Mouse (Mus musculus): ENCODE results near the gene Ccdc82.

The Ccdc82 gene

DNA sequence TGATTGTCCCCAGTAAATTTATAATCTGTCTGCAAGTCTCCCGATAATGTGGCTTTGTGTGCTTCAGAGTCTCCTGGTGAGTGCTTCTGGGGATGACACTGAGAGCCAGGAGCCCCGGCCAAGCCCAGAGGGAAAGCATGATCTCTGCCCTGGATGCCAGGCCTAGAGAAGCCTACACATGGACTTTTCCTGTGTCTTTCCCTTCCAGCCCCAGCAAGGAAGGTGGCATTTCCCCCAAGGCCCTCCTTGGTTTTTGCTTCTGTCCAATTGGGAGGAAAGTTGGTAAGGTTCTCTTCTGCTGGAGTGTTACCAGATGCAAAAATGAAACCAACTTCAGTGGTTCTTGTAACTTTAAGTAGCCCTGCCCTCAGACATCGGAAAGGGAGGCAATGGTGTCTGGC lies 53.3 kb downstream of the Ccdc82 start:
- no peak for DNase-seq

DNA sequence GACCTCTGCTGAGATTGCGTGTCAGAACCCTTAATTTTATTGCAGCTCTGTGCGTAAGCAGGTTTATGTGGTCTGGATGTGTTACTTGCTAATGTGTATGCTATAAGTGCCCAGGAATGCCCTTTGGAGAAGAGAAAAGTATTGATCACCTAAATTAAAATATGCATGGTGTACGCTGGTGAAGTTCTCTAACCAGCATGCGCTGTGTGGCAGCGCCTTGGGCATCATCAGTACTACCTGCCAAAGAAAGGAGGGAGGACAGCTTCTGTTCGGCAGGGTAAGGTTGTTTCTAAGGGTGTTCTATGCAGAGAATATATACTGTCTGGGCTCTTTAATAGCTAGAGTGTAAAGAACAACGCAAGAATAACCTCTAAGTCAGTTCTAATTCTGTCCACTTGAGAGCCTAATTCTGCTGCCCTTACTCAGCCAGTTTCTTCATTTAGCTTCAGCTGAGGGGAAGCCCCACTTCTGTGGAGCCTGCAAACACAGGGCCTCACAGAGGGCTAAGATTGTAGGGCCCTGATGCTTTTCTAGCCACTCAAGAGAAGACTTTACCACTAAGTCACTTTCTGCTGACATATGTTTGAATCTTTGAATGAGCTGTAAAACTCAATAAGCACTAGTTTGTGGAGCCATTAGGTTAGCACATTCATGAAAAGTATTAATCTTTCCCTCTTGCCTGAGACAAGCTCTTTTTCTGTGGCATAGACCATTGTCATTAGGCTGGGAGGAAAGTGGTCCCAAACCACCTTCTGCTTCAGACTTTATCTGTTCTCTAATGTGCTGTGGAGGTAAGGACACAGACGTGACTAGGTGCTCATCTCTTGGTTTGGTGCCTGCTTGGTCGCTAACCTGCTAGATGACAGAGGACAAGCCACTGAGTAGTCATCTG lies 54.4 kb downstream of the Ccdc82 start:
- no peak for DNase-seq

DNA sequence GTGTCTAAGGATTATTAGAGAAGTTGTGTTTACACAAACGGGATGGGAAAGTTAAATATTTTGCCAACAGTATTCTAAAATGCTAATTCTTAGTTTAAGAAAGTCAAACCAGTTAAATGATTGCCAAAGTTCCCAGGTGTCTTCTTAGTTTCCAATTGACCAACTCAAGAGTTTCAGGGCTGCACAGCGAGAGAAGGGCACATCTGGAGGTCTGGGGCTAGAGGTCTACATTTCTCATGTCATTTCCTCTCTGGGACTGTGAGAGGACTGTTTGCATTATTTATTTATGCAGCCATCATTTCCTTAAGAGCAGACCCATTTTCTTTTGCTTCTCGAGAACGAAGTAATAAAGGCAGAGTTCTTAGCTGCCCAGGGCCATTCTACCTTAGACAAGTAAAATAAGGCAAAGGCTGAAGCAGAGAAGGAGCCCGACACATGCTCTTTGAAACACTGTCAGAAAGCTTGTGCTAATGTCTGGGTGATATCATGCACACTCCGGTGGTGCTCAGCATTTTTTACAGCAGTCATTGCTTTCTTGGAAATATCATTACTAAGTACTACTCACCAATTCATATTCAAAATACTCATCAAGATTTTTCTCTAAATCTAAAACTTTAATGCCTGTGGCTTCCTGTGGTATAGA lies 55.5 kb downstream of the Ccdc82 start:
- no peak for DNase-seq

DNA sequence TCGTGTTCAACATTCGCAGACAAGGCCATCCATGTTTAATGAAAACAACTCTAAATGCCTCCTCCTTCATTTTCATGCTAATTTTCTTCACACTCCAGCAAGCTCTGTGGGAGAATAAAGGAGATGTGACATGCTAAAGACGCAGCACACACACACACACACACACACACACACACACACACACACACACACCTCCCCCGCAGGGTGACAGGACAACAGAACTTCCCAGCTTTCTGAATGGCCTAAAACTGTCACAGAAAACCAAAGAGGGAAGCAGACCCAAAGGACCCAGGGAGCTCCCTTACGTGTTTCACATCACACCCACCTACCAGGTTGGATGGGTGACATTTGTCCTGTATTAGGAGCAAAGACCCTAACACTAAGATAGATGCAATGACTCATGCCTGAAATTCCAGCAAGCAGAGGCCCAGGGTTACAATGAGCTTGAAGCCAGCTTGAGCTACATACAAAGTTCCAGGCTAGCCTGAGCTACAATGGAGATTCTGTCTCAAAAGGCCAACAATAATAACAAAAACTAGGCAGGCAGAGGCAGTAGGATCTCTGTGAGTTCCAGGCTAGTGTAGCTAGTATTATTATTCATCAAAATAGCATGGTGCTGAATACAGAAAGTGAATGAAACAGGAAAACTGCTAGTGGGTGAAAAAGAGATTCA lies 56.5 kb downstream of the Ccdc82 start:
- no peak for DNase-seq

DNA sequence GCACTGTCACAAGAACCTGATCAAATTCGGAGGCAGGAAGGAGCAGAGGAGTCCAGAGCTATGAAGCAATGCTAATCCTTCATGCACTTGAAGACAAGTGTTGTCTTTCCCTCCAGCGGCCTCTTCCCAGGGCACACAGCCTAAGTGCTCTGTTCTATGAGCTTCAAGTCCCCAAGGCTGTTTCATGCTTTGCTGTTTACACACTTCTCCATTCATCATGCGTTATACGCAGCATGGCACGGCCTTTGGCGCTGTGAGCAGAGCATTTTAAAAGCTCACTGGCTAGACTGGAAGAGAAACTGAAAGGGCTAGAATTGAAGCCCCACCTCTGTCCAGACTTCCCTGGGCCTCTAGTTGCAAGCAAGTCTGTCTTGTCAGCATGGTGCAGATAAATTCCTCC lies 57.2 kb downstream of the Ccdc82 start:
- peak; percentile 51 for DNase-seq

DNA sequence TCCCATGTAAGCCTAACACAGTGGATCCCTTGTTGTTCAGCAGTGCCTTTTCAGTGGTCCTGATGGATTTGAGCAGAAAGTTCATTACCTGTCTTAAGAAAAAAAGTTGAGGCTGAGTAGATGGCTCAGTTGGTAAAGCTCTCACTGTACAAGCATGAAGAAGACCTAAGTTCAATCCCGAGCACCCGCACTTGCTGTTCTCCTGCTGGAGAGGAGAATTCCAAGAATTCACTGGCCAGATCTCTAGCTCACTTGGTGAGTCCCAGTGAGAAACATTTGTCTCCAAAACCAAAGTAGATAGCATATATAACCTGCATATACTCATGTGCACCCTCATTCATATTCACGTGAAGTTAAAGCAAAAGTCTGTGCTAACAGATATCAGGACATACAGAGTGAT lies 59.7 kb downstream of the Ccdc82 start:
- no peak for DNase-seq

DNA sequence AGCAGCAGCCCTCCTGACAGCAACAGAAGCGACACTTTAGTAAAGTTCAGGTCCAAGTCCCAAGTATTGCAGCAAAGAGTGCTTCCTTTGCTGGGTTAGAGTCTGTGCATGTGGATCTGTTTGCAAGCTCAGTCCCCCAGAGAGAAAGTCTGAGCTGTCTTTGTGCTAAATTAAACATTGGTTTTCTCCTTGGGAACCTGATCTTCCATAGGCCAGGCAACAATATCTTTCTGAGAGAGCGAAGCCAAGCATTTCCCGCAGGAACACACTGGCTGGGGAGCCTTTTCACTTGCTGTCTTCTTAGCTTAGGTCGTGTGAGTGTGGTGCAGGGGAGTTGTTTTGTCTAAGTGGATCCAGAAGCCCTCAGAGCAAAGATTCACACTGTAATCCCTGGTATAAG lies 60.5 kb downstream of the Ccdc82 start:
- no peak for DNase-seq

DNA sequence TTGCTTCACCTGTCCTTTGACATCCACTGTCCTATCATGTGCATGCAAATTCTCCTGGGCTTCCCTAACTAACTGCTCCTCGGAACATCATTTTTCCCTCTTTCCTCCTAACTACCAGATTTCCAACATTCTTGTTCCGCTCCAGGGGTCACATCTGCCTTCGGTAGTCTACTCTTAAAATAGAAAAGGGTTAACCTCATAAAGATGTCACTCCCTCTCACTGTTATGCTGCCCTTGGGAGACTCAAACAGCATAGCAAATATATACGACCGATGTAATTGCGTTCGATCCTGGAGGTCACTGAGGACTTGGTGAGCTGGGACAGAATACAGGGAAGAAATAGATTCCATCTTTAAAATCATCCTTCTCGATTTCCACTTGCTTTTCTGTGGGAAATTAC lies 62.0 kb downstream of the Ccdc82 start:
- DNase-seq = no peak

DNA sequence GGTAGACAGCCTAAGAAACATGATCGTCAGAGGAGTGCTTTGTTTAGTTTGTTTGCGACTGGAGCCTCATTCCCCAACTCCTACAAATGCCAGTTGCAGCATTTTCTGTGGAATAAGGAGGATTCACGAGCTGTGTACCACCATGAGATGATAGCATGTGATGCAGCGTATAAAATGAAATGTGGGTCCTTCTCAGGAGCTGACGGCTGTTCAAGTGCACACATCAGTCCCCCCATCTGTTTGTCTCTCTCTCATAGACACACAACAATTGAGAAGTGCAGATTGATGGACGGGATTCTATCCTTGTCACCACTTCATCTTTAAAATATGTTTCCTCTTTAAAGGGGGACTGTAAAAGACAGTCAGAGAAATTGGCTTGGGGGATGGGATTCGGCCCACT lies 63.1 kb downstream of the Ccdc82 start:
- no peak for DNase-seq

DNA sequence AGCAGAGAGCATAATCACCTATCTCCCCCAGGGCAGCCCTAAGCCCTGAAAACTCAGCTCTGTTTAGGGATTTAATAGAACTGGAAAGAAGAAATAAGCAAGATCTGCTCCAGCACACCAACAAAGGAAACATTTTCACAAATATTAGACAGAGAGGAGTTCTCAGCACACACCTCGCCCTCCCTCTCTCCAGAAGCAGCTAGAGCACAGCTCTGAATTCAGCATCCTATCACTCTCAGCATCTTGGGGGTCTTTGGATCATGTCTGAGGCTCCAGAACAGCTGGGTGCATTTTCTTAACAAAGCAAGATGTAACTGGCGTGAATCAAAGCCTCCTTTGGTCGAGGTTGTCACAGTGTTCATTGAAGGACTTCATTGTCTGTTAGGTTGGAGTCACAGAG lies 63.5 kb downstream of the Ccdc82 start:
- DNase-seq = no peak

DNA sequence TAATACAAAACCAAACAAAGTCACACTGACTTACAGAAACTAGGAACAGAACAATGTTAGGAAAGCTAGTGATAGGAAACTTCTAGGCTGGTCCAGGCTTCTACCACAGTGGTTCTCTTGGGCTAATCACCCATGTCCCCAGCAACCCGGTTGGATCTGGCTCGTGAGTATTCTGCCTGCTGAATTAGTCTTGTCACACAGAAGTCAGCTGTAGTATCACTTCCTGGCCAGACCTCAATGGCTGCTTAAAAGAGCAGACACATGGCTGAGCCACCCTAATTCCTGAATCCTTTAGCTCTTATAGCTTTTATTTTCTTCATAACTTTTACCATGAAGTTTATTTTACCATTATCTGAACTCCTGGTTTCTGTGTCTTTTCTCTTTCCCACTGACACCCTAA lies 64.3 kb downstream of the Ccdc82 start:
- no peak for DNase-seq

DNA sequence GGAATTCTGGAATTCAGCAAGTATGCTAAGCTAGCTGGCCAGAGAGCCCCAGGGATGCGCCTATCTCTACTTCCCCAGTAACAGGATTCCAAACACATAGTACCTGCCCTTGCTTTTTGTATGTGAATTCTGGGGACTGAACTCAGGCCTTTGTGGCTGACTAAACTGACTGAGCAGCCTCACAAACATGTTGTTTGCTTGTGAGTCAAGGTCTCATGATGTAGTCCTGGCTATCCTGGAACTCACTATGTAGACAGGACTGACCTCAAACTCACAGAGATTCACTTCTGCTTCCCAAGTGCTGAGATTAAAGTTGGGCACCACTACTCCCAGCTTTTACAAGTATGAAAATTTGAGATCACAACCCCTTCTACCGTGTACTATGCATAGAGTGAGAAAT lies 67.2 kb downstream of the Ccdc82 start:
- no peak for DNase-seq

DNA sequence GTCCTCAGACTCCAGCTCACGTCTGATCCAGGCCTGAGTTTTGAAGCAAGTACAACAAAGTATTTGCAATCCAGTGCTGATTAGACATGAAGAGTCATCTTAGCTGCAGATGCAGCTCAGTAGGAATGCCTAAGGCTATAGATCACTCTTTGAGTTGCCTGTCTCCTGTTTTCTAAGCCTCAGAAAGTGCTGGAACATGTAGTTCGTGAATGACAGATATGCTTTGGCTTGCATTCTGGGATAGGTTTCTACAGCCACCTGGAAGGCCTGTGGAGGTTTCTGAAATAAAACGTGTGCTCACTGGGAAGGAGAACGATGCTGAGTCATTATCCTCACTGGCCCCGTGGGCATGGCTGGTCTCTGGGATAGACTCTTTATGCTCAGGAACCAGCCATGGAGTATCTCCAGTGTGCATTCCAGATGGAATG lies 67.8 kb downstream of the Ccdc82 start:
- no peak for DNase-seq

DNA sequence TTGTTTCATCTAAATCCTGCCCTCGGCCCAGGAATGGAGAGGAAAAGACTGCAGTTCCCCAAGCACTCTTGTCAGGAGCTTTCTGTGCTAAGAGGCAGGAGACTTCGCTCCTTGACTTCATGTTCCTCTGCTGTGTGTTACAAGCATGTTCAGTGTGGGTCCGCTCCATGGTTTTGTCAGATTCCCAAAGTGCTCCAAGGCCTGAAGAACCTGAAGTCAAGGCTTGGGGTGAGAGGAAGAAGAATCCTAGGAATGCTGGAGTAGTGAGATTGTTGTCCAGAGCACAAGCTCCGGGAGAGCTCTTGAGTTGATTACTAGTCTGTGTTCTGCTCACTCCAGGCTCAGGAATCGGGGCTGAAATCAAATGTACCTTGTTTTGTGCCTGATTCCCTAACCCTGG lies 68.6 kb downstream of the Ccdc82 start:
- no peak for DNase-seq

DNA sequence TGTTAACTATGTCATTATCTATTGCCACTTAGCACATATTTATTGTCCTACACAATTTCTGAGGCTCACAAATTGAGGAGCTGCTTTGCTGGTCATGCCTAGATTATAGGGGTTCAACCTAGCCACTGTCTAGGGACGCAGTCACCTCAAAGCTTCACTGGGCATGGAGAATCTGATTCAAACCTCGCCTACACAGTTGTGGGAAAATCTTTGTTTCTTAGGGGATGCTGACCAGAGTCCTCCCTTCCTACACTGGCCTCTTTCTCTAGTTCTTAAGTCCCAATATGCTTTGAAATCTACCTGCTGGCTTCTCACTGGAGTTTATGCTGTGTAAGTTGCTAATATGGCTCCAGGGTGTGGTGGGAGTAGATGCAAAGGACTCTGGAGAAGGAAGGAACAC lies 72.8 kb downstream of the Ccdc82 start:
- no peak for DNase-seq

DNA sequence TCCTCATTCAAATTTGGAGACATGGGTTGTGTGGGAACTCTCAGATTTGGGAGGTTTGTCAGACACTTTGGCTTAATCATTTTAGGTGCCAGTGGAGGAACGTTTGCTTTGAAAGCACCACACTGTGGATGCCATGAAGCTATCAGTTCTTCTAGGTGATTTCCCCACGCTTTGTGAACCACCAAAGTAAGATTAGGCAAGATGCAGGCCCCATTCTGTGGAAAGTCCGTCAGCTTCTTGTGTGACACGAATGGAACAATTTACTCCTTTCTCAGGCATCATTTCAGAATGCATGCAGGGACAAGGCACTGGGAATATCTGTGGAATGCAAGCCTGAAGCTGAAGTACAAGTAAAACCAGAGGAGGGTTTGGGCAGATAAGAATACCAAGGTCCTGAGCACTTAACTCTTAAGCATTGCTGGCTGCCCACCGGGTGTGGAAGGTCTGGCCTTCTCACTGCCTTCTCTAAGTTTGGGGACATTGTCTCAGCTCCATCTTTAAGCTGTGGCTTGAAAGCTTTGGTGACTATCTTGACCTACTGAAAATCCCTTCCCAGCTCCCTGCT lies 74.1 kb downstream of the Ccdc82 start:
- DNase-seq = no peak

DNA sequence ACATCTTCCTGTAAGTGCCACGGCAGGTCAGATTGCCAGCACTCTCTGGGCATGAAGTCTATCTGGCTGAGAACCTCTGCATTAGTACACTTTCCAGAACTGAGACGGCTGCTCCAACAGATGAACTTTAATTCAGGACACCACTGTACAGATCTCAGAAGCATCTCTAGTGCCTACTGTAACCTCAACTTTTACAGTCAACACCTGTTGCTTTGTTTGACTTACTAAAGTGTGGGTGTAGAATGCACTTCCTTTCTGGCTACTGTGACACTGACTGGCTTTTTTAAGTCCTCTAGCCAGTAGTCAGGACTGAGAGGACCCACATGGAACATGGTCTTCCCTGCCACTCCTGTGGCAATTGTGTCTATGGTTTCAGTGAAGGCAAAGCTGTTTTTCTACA lies 76.3 kb downstream of the Ccdc82 start:
- DNase-seq = no peak

DNA sequence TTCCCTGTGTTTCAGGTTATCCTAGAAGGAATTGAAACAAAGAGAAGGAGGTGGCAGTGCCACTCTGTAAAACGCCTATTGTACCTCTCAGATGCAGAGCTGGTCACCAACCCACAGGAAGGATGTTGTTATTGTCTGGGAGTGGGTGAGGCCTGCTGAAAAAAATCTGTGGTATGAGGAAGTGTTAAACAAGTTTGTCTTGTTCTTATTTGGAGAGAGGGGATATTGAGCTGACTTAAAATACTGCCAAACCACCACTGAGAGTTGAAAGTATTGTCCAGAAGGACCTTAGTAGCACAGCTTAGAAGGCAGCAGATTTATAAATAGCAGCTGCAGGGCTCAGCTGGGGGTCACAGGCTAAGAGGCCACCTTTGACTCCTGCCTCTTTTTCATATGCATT lies 76.9 kb downstream of the Ccdc82 start:
- DNase-seq = no peak

Data from kidney, adult 9 months (tissue).